Mouse (Mus musculus) testis, adult 10 weeks (tissue): Measurements from ENCODE around the gene Rab5b. TPM values are rescaled to one million over a fixed set of nuclear protein-coding genes. Genes with fewer than 3 reads are reported as not detected.

Experiments
- polyA plus RNA-seq: library from polyadenylated mRNA; stranded (reverse); fragments of 350-450 nt; fragmentation: Illumina TruSeq; extraction: RNeasy Lipid Tissue Mini Kit (QIAGEN cat#74804); gene quantifications from one replicate; pipeline ENCODE4 v1.2.3, GENCODE M21; 2014; ENCODE audit warnings: low read depth, low replicate concordance

Gene Rab5b
- 36.2 TPM for polyA plus RNA-seq

DNA sequence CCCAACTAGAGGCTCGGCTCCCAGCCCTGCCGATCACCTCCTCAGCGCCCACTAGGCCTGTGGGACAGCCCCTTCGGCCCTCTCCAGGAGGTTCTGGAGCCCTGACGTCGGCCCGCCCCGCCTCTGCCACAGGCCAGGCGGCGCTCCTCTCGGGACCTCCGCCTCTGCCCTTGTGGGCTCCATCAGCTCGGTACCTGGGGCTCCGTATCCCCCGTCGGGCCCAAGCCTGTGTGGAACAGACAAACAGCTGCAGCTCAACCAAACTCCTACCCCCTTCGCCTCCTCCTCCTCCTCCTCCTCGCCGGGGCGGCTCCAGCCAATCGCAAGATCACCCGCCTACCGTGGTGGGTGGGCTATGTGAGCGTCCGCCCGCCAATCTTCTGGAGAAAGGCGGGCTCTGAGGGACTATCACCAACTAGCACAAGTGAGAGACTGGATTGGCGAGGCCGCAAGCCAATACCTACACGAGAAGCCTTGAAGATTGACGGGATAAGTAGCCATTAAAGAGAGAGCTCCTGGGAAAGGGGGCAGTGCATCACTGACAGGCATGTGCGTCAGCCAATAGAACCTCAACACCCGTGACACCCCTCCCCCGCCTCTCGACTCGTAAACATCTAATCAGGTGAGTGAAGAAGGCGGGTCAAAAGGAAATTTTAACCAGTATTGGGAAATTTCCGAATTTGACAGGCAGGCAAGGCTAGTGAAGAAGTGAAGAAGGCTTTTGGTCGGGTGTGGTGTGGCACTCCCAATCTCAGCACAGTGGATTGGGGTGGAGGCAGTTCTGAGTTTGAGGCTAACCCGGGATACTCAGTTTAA, at the start of gene Rab5b:
Gene Rab5b, minus strand, starts transcription at position 273 of the 816 bp plus-strand sequence.

DNA sequence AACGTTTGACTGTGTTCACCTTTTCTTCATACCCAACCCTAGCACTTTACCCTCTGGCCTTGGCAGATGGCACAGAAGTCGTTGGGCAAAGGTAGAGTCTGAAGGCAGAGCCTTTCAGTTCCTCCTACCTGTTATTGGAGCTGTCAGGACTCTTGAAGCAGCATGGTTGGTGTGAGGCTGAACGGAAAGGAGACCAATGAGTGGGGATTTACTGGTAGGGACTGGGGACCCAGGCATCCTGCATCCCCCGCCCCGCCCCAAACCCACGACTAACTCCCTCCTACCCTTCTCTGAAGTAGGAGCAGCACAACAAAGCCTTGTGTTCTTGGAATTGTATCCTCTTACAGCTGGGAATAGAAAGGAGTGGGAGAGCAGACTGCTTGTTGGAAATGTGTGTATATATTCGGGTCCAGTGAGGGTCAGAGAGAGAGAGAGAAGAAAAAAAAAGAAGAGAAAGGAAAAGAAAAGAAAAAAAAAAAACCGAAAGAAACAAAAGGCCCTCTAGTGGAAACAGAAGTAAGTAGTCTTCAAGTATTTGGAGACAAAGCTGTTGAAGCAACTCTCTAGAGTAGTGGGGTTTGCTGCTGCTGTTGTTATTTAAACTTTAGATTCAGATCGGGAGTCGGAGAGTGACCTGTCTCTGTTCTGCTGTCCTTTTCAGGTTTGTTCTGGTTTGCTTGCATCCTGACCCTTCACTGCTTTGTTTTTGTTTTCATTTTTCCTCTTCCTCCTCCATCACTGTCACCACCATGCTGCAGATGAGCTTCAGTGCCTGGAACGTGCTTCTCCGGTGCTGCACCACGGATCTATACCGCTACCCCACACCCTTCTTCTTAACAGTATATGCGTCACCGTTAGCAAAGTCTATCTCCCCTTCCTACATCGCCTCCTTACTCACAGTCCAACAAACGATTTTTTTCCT, 48.9 kb upstream of the Rab5b start, which contains the start of gene Dgka:
Gene Dgka, minus strand, starts transcription at position 176 of the 922 bp plus-strand sequence.

DNA sequence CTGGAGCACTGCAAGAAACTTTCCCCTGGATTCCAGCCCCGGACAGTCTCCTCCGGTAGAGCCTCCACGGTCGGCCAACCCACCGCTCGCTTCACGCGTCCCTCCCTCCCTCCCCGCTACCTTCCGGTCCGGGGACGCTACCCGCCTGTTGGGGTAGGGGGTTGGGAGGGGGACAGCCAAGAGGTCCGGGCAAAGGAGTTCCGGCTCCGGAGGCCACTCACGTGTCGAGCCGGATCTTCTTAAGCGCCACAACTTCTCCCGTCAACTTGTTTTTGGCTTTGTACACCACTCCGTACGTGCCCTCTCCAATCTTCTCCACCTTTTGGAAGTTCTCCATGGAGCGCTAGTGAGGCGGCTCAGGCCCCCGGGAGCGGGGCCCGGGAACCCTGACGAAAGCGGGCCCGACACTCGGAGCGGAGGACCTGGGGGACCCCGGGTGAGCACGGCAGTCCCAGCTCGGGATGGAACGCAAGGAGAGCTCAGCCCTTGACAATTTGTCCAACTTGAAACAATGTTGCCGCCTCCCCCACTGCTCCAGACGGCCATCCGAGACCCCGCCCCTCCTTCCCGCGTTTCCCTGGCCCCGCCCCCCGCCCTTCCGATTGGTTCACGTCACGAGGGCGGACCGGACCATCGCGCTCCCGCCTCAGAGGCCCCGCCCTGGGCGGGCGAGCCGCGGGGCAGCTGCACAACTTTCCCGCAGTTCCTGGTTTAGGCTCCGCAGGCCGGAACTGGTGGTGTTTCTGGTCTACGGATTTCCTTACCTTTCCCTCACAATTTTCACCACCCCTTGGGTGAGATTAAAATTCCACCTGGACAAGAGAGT, 8.6 kb upstream of the Rab5b start, which contains the start of gene Cdk2:
Gene Cdk2, minus strand, starts transcription at position 541 of the 826 bp plus-strand sequence.

DNA sequence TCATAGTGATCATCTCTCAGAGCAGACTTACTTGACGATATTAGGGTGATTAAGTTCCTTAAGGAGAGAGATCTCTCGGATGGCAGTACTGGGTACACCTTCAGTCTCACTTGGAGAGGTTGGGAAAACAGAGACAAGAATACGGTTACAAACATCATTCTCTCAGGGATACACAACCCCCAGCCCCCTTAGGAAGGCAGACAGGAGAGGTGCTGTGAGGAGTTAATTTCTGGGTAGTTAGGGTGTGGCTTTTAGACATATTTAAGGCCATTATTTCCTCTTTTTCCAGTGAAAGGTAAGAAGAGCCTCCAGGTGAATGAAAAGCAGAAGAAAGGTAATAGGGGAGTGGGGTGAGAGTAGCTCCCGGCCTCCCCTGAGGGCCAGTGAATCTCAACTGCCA, 7.8 kb upstream of the Rab5b start, which contains the start of gene Pmel:
Gene Pmel, plus strand, starts transcription at position 301 of the 400 bp plus-strand sequence.

DNA sequence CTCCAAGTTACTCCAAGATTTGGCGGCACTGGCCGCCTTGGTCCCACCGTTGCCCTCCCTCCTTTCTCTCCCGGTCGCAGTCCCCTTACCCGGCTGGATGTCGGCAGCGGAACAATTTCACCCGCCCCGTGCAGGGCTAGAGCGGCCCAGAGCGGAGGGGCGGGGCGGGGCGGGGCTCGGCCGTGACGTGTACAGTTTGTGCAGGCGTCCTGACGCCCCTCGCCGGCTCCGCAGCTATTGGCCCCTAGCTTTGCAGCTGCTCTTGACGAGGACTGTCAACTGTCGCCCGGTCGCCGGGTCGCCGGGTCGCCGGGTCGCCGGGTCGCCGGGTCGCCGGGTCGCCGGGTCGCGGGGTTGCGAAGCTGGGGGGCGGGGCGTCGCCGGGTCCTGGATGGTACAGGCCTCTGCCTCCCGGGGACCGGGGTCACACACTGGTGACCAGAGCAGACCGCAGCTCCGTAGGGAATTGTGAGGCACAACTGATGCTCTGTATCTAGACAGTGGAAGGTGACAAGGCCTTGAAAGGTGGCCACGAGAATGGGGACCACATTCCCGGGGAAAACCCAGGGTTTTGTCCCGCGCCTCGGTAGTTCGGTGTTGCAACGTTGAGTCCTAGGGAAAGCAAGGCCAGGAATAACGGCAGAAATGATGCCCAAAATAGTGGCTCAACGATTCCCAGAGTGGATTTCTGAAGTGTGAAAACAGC, 22.1 kb downstream of the Rab5b start, which contains the start of gene Suox:
Gene Suox, minus strand, starts transcription at position 311 of the 706 bp plus-strand sequence.

DNA sequence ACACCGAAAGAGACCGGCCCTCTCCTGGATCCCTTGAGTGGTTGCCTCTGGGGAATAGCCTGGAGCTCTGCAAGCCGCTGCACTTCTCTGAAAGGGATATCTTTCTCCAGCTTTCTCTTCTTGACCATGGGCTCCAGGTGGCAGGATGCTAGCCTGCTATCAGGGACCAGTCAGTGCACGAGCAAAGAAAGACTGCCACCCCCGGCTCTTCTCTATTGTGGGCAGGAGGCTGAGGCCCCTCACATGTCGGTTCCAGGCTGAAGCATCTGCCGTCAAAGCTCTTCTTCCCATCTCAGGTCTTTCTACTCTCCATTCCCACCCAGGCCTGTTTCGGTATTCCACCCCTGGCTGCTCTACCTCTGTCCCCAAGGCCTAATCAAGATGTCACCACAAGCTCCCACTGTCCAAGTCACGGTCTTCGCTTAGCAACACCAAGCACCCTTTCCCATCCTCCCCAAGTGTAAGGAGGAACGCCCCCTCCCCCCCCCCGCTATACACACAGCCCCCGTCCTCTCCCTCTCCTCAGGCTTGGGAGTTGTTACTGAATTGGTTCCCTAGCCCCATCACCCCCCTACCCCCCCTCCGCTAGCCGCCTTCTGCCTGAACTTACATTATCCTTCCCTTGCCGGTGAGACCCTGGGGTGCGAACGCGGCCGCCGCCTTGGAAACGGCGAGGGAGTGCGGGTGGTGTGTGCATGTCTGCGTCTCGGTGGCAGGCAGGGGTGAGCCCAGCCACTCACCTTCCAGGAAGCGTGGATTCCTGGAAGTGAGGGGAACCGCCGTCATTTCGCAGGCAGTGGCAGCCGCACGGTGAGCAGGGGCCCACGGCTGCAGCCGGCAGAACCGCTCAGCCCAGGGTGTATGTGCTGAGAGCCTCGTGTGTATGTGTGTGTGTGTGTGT, 50.7 kb downstream of the Rab5b start, which contains the start of gene Ikzf4:
Gene Ikzf4, minus strand, starts transcription at position 881 of the 901 bp plus-strand sequence.

Other genes starting within 250 kb of the Rab5b start
- 96.4 TPM for gene Smarcc2, start 237.0 kb downstream of the Rab5b start, polyA plus RNA-seq
- gene Myl6, start 202.1 kb downstream of the Rab5b start, polyA plus RNA-seq = 20.5 TPM
- 0.71 TPM for gene Myl6b, start 197.6 kb downstream of the Rab5b start, polyA plus RNA-seq
- gene Esyt1, start 170.4 kb downstream of the Rab5b start, polyA plus RNA-seq = 0.36 TPM
- gene Zc3h10, start 148.5 kb downstream of the Rab5b start, polyA plus RNA-seq = 3.2 TPM
- gene Rpl41, start 147.0 kb downstream of the Rab5b start, polyA plus RNA-seq = 21.9 TPM
- 83.5 TPM for gene Pa2g4, start 130.3 kb downstream of the Rab5b start, polyA plus RNA-seq
- gene Erbb3, start 106.6 kb downstream of the Rab5b start, polyA plus RNA-seq = 0.55 TPM
- 5.4 TPM for gene Rps26, start 69.5 kb downstream of the Rab5b start, polyA plus RNA-seq
- gene Ikzf4, start 50.3 kb downstream of the Rab5b start, polyA plus RNA-seq = 0.34 TPM
- 3.7 TPM for gene Suox, start 22.2 kb downstream of the Rab5b start, polyA plus RNA-seq
- gene Pmel, start 7.9 kb upstream of the Rab5b start, polyA plus RNA-seq = 1.1 TPM
- gene Cdk2, start 8.8 kb upstream of the Rab5b start, polyA plus RNA-seq = 48.1 TPM
- gene Dgka, start 48.6 kb upstream of the Rab5b start, polyA plus RNA-seq = 70.4 TPM
- 2.4 TPM for gene Pym1, start 51.6 kb upstream of the Rab5b start, polyA plus RNA-seq
- 1.0 TPM for gene Mmp19, start 94.6 kb upstream of the Rab5b start, polyA plus RNA-seq
- 12.3 TPM for gene Dnajc14, start 107.8 kb upstream of the Rab5b start, polyA plus RNA-seq
- 2.5 TPM for gene Tmem198b, start 108.1 kb upstream of the Rab5b start, polyA plus RNA-seq
- 220 TPM for gene Sarnp, start 121.1 kb upstream of the Rab5b start, polyA plus RNA-seq
- 89.0 TPM for gene Ormdl2, start 125.4 kb upstream of the Rab5b start, polyA plus RNA-seq
- 1.2 TPM for gene Gdf11, start 195.5 kb upstream of the Rab5b start, polyA plus RNA-seq
- gene Cd63, start 204.7 kb upstream of the Rab5b start, polyA plus RNA-seq = 53.4 TPM
- 3.0 TPM for gene Rdh5, start 226.6 kb upstream of the Rab5b start, polyA plus RNA-seq
- gene Bloc1s1, start 227.8 kb upstream of the Rab5b start, polyA plus RNA-seq = 5.1 TPM
- 1.0 TPM for gene Itga7, start 237.6 kb upstream of the Rab5b start, polyA plus RNA-seq